Mouse (Mus musculus): ENCODE results near the gene Atxn1. TPM values are rescaled to one million over a fixed set of nuclear protein-coding genes. Genes with fewer than 3 reads are reported as not detected.

Atxn1 gene
- polyA plus RNA-seq, 1 experiment, result not detected

DNA sequence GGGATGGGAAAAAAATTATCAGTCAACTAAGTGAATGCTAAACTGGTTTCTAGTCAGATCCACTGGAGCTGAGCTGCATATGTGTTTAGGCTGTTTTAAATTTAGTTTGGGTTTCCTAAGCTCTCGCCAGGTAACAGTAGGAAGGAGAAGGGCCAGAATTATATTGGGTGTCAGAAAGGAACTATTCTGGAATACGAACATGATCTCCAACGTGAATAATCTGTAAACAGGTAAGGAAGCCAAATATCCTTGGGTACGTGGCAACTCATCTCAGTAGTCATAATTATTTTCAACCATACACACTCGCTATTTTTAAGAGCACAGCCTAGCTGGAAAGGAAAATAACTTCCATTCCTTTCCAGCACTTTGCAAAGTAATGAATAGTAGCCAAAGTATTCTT is 7.2 kb downstream of the Atxn1 start:
- TF ChIP-seq CTCF (IDR thresholded peaks at IDR 0.05; ENCODE audit: insufficient read depth, low read depth, low read length), result no peak
- no peak for TF ChIP-seq POLR2A (IDR thresholded peaks at IDR 0.05; ENCODE audit: insufficient read depth, low read depth, low read length)
- no peak overlapping the region for H3K27ac ChIP-seq (ENCODE audit: insufficient read depth, low read depth, low read length)
- H3K4me3 ChIP-seq (ENCODE audit: insufficient read depth, low read depth, low read length), result no peak overlapping the region
- peaks cover 6% of the 10 kb centered on the region for H3K4me1 ChIP-seq (ENCODE audit: control insufficient read depth, insufficient read depth, low read length)
- WGBS, result 83% methylated on average over 5 of the region's 5 CpGs

DNA sequence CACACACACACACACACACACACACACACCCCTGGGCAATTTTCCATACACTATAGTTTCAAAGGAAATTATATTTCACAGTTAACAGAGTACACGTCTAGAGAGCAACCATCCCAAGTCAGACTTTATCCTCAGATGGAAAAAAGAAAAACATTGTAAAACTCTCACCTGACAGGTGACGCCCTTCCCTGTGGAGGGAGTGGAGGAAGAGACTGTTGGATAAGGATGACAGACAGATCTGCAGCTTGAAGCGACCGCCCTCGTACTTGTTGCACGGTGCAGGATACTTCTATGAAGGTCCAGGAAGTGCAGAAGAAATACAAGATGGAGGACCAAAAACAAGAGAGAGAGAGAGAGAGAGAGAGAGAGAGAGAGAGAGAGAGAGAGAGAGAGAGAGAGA is 8.5 kb downstream of the Atxn1 start:
- peaks cover 6% of the 10 kb centered on the region for H3K4me1 ChIP-seq (ENCODE audit: control insufficient read depth, insufficient read depth, low read length)
- WGBS, result 91% methylated on average over 6 of the region's 6 CpGs
- TF ChIP-seq CTCF (IDR thresholded peaks at IDR 0.05; ENCODE audit: insufficient read depth, low read depth, low read length) (no peak), POLR2A (IDR thresholded peaks at IDR 0.05; ENCODE audit: insufficient read depth, low read depth, low read length) (no peak)
- no peak overlapping the region for H3K4me3 ChIP-seq (ENCODE audit: insufficient read depth, low read depth, low read length)
- H3K27ac ChIP-seq (ENCODE audit: insufficient read depth, low read depth, low read length), result no peak overlapping the region

DNA sequence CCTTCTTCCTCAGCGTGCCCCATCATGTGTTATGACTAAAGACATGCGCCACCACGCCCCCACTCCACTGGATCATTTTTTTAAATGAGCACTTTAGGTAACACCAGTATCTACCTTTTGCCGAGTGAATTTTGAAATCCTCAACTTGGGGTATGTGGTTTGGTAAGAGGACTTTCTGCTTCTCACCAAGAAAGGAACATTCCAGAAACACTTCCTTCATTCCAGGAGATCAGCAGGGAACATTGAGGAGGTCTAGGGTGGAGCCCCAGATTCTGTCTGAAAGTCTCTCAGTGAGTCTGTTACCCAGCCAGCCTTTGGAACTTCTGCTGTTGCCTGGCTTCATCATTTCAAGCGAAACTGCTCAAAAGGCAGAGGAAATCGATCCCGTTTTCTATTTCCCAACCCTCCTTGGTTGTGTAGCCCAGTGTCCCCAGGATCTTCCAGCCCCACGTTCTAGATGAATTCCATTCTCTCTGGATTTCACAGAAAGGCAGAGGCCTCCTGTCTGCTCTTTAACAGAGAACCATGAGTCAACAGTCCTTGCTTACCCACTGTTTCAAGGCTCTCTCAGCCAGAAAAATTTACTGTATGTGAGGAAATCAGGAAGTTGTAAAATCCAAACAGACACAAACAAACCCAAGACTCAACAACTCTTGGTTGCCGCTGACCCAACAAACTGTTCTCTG is 9.3 kb downstream of the Atxn1 start:
- 82% methylated on average over 9 of the region's 9 CpGs for WGBS
- Histone ChIP-seq H3K4me1 (ENCODE audit: control insufficient read depth, insufficient read depth, low read length) (peaks cover 12% of the 10 kb centered on the region), H3K27ac (ENCODE audit: insufficient read depth, low read depth, low read length) (no peak overlapping the region), H3K4me3 (ENCODE audit: insufficient read depth, low read depth, low read length) (no peak overlapping the region)
- TF ChIP-seq CTCF (IDR thresholded peaks at IDR 0.05; ENCODE audit: insufficient read depth, low read depth, low read length) (no peak), POLR2A (IDR thresholded peaks at IDR 0.05; ENCODE audit: insufficient read depth, low read depth, low read length) (no peak)

DNA sequence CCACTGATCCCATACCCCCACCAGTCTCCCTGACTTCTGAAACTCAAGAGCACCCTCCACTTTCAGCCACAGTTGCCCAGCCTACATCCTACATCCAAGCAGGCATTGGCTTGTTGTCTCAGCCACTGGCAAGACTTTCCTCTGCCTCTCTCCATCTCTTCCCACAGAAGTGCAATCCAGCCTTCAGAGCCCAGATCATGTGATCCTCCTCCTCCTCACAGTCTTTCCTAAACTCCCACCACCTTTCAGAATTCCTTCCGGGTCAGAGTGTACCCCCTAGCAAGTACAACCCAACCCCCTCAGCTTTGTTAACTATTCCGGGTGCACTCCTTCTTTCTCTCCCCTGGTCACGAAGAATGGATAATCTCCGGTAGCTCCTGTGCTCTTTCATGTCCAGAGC is 11.7 kb downstream of the Atxn1 start:
- WGBS, result 63% methylated on average over 4 of the region's 4 CpGs
- H3K4me3 ChIP-seq (ENCODE audit: insufficient read depth, low read depth, low read length), result no peak overlapping the region
- no peak for TF ChIP-seq CTCF (IDR thresholded peaks at IDR 0.05; ENCODE audit: insufficient read depth, low read depth, low read length)
- no peak for TF ChIP-seq POLR2A (IDR thresholded peaks at IDR 0.05; ENCODE audit: insufficient read depth, low read depth, low read length)
- H3K27ac ChIP-seq (ENCODE audit: insufficient read depth, low read depth, low read length), result no peak overlapping the region
- H3K4me1 ChIP-seq (ENCODE audit: control insufficient read depth, insufficient read depth, low read length), result peaks cover 12% of the 10 kb centered on the region

DNA sequence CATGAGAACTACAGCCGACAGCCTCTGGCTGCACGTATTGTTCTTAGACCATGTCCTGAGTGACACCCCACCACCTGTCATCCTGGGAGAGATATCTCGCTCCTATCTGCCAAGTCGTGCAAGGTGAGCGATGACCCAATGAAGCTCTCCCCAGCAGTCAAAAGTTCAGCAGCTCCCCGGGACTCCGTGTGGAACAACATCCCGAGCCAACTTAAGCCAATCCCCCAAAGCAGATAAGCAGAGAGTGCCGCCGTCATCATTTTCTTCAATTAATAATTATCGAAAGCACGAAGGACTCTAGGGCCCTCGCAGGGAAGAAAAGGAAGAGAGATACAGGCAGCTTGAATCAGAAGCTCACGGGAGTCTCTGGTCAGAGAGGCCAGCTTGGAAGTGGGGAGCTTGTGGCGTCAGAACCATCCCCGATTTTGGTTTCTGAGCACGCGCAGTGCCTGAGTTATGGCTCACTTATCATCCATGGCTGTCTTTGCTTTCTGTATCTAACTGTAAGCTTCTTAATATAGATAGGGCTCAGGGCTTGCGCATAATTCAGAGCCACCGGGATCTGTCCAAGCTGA is 13.7 kb downstream of the Atxn1 start:
- H3K27ac ChIP-seq (ENCODE audit: insufficient read depth, low read depth, low read length), result no peak overlapping the region
- H3K4me1 ChIP-seq (ENCODE audit: control insufficient read depth, insufficient read depth, low read length), result peaks cover 12% of the 10 kb centered on the region
- TF ChIP-seq POLR2A (IDR thresholded peaks at IDR 0.05; ENCODE audit: insufficient read depth, low read depth, low read length) (no peak), CTCF (IDR thresholded peaks at IDR 0.05; ENCODE audit: insufficient read depth, low read depth, low read length) (no peak)
- H3K4me3 ChIP-seq (ENCODE audit: insufficient read depth, low read depth, low read length), result no peak overlapping the region
- 82% methylated on average over 20 of the region's 20 CpGs for whole genome bisulfite sequencing

DNA sequence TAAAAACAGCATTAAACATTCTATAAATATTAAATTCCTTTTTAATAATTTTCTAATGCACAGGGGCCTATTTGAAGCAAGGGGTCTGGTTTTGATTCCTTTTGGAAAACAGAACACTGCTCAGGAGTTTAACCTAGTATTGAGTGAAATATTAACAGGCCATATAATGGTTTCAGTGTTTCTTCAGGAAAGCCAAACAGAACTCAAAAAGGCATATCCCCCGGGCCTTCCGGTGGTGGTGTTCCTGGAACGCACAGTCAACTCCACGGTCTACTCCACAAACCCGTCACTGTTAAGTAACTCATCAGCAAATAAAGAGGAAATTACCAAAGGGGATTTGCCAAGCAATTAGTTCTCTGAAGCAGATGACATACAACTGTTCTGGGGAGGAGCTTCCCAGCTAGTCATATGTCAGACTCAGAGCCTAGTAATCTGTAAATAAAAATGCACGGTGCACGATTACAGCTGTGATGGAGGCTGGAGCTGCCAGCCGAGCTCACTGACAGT is 14.4 kb downstream of the Atxn1 start:
- TF ChIP-seq POLR2A (IDR thresholded peaks at IDR 0.05; ENCODE audit: insufficient read depth, low read depth, low read length) (no peak), CTCF (IDR thresholded peaks at IDR 0.05; ENCODE audit: insufficient read depth, low read depth, low read length) (no peak)
- peaks cover 12% of the 10 kb centered on the region for H3K4me1 ChIP-seq (ENCODE audit: control insufficient read depth, insufficient read depth, low read length)
- WGBS, result 52% methylated on average over 8 of the region's 8 CpGs
- H3K27ac ChIP-seq (ENCODE audit: insufficient read depth, low read depth, low read length), result no peak overlapping the region
- no peak overlapping the region for H3K4me3 ChIP-seq (ENCODE audit: insufficient read depth, low read depth, low read length)

DNA sequence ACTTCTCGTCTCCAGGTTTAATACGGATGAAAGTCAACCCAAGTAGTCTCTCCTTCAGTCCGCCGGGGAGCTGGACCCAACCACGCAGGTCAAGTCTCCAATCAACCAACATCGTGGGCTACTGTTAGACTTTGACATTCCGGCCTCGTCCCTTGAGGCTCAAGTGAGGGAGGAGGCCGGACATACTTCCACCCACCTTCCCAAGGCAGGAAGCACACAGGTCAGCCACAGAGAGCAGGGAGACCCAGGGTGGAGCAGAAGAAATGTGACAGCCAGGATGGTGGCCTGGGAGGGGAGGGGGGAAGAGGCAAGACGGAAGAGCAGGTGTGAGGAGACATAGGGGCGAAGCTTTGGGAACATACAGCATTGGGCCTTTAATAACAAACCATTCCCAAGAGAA is 18.7 kb downstream of the Atxn1 start:
- H3K4me3 ChIP-seq (ENCODE audit: insufficient read depth, low read depth, low read length), result no peak overlapping the region
- H3K4me1 ChIP-seq (ENCODE audit: control insufficient read depth, insufficient read depth, low read length), result peaks cover 6% of the 10 kb centered on the region
- no peak for TF ChIP-seq CTCF (IDR thresholded peaks at IDR 0.05; ENCODE audit: insufficient read depth, low read depth, low read length)
- TF ChIP-seq POLR2A (IDR thresholded peaks at IDR 0.05; ENCODE audit: insufficient read depth, low read depth, low read length), result no peak
- no peak overlapping the region for H3K27ac ChIP-seq (ENCODE audit: insufficient read depth, low read depth, low read length)
- WGBS, result 95% methylated on average over 11 of the region's 11 CpGs

DNA sequence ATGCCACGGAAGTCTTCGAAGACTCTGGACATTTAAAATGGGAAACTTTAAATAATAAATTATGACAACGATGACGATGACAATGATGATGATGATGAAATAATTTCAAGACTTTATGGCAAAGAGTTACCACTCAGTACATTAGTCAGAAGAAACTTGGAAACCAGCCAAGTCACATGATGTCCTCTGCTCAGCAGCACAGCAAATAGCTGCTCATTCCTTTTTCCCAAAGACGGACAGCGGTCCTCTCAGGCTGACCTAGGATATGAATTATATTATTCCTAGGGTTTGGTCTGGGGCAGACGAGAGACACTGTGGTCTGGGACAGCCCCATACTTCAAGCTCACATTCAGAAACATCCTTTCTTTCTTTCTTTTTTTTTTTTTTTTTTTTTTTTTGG is 22.5 kb downstream of the Atxn1 start:
- no peak overlapping the region for H3K27ac ChIP-seq (ENCODE audit: insufficient read depth, low read depth, low read length)
- TF ChIP-seq POLR2A (IDR thresholded peaks at IDR 0.05; ENCODE audit: insufficient read depth, low read depth, low read length), result no peak
- TF ChIP-seq CTCF (IDR thresholded peaks at IDR 0.05; ENCODE audit: insufficient read depth, low read depth, low read length), result no peak
- WGBS, result 90% methylated on average over 7 of the region's 7 CpGs
- H3K4me3 ChIP-seq (ENCODE audit: insufficient read depth, low read depth, low read length), result no peak overlapping the region
- no peaks in the 10 kb centered on the region for H3K4me1 ChIP-seq (ENCODE audit: control insufficient read depth, insufficient read depth, low read length)

DNA sequence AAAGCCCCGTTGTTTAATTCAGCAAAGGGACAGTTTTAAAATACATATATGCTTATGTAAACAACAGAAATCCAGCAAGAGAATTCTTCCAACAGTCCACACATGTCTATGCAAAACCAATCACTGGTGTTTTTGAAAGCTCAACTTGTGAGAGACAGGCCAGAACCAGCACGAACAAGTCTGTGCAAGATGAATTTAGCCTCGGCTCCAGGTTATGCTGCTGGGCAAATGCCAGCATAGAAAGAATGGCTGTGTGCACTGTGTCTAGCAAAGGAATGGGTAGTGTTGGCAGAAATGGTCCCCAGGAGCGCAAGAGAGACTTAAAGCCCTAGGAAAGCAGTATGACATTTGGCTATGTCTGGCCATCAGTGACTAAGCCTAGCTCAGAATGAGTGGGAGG is 24.1 kb downstream of the Atxn1 start:
- no peaks in the 10 kb centered on the region for H3K4me1 ChIP-seq (ENCODE audit: control insufficient read depth, insufficient read depth, low read length)
- no peak overlapping the region for H3K4me3 ChIP-seq (ENCODE audit: insufficient read depth, low read depth, low read length)
- 64% methylated on average over 4 of the region's 4 CpGs for WGBS
- H3K27ac ChIP-seq (ENCODE audit: insufficient read depth, low read depth, low read length), result no peak overlapping the region
- TF ChIP-seq CTCF (IDR thresholded peaks at IDR 0.05; ENCODE audit: insufficient read depth, low read depth, low read length) (no peak), POLR2A (IDR thresholded peaks at IDR 0.05; ENCODE audit: insufficient read depth, low read depth, low read length) (no peak)

All from olfactory bulb, adult 2 months (tissue).